Mouse (Mus musculus): ENCODE data around the gene Gm43720. TPM values are rescaled to one million over a fixed set of nuclear protein-coding genes. Genes with fewer than 3 reads are reported as not detected.

Gm43720 gene
- polyA plus RNA-seq, 2 experiments = 0.01 TPM; not detected in 1

DNA sequence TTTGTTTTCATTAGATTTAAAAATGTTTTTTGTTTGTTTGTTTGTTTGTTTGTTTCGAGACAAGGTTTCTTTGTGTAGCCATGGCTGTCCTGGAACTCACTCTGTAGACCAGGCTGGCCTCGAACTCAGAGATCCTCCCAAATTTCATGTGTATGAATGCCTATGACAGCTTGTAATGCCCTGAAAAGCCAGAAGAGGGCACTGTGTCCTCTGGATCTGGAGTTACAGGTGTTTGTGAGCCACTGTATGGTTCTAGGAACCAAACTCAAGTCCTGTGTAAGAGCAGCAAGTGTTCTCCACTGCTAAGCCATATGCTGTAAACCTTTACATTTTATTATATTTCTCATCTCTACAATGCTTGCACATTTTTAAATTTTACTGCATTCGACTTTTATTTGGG is 8.1 kb upstream of the Gm43720 start:
- 53% methylated on average over 3 of the region's 3 CpGs for WGBS (ENCODE audit: insufficient replicate concordance)
- Histone ChIP-seq H3K36me3 (replicated peaks; ENCODE audit: control insufficient read depth, insufficient read depth, low read depth) (no peaks in the 10 kb centered on the region), H3K4me2 (ENCODE audit: low read depth) (no peak overlapping the region), H3K27ac (no peak overlapping the region), H3K27me3 (ENCODE audit: control insufficient read depth, insufficient read depth, low read length) (no peaks in the 10 kb centered on the region), H3K4me3 (ENCODE audit: insufficient read depth in 1 of 2, low read depth in 2 of 2, low read length in 2 of 2) (no peak overlapping the region), H3K4me1 (replicated peaks; ENCODE audit: control insufficient read depth in 2 of 2, insufficient read depth in 2 of 2, low read length in 1 of 2) (no peaks in the 10 kb centered on the region), H3K9me3 (ENCODE audit: control insufficient read depth, low read length) (no peaks in the 10 kb centered on the region), H3K9ac (replicated peaks) (no peak overlapping the region)
- TF ChIP-seq EP300 (IDR thresholded peaks at IDR 0.05; ENCODE audit: low read depth) = no peak
- peak; percentile 64 for TF ChIP-seq CTCF (IDR thresholded peaks at IDR 0.05; ENCODE audit: low read depth)
- DNase-seq (ENCODE audit: low read depth in 3 of 3, low spot score in 3 of 3) (no peak), ATAC-seq (ENCODE audit: insufficient read depth) (no peak)

DNA sequence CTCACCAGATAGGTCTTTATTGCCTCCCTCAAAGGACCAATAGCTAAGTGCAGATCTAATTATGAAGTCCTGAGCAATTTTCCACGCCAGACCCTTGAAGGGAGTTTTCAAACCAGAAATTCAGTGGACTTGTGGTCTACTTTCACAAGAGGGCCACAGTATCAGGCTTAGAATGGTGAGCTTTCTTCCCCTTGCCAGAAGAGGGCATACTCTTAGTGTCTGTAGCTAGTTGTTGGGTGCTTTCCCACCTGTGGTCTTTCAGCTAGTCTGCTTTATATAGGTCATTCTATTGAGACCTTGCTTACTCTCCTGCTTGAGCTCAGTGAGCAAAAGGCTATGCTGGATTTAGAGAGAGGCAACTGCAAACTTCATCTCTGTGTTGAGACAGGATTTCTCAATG is 3.8 kb upstream of the Gm43720 start:
- Histone ChIP-seq H3K4me2 (ENCODE audit: low read depth) (no peak overlapping the region), H3K9me3 (ENCODE audit: control insufficient read depth, low read length) (no peaks in the 10 kb centered on the region), H3K9ac (replicated peaks) (no peak overlapping the region), H3K4me3 (ENCODE audit: insufficient read depth in 1 of 2, low read depth in 2 of 2, low read length in 2 of 2) (no peak overlapping the region), H3K27me3 (ENCODE audit: control insufficient read depth, insufficient read depth, low read length) (no peaks in the 10 kb centered on the region), H3K4me1 (replicated peaks; ENCODE audit: control insufficient read depth in 2 of 2, insufficient read depth in 2 of 2, low read length in 1 of 2) (peaks cover 0 to 5% of the 10 kb centered on the region in 2 experiments; a peak in 3 of 4 replicates), H3K27ac (no peak overlapping the region), H3K36me3 (replicated peaks; ENCODE audit: control insufficient read depth, insufficient read depth, low read depth) (no peaks in the 10 kb centered on the region)
- peak; percentile 25; the same call in 1 of the 2 replicates for TF ChIP-seq CTCF (IDR thresholded peaks at IDR 0.05; ENCODE audit: low read depth)
- no peak for TF ChIP-seq EP300 (IDR thresholded peaks at IDR 0.05; ENCODE audit: low read depth)
- WGBS (ENCODE audit: insufficient replicate concordance) = 37% methylated on average over 1 of the region's 1 CpGs
- ATAC-seq (ENCODE audit: insufficient read depth) (no peak), DNase-seq (ENCODE audit: low read depth in 3 of 3, low spot score in 3 of 3) (no peak)

DNA sequence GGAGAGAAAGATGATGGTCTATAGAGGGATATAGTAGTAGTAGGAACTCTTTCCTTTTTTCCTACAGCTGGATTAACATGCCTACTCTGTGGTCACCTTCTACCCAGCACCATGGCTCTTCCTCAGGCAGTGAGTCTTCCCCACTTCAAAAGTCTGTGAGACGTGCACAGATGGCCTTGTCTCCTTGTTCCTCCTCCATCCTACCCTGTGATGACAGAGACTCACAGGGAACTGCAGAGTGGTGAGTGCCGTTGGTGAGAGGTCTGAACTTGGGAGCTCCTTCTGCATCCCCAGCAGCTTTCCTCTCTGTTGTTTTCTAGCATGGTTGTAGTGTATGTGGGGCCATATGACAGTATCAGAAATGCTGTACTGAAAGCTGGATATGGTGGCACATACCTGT is 2.0 kb upstream of the Gm43720 start:
- Histone ChIP-seq H3K4me2 (ENCODE audit: low read depth) (no peak overlapping the region), H3K4me3 (ENCODE audit: insufficient read depth in 1 of 2, low read depth in 2 of 2, low read length in 2 of 2) (no peak overlapping the region), H3K36me3 (replicated peaks; ENCODE audit: control insufficient read depth, insufficient read depth, low read depth) (no peaks in the 10 kb centered on the region), H3K9ac (replicated peaks) (no peak overlapping the region), H3K4me1 (replicated peaks; ENCODE audit: control insufficient read depth in 2 of 2, insufficient read depth in 2 of 2, low read length in 1 of 2) (peaks cover 0 to 5% of the 10 kb centered on the region in 2 experiments; a peak in 3 of 4 replicates), H3K9me3 (ENCODE audit: control insufficient read depth, low read length) (no peaks in the 10 kb centered on the region), H3K27me3 (ENCODE audit: control insufficient read depth, insufficient read depth, low read length) (no peaks in the 10 kb centered on the region), H3K27ac (no peak overlapping the region)
- no peak for DNase-seq (ENCODE audit: low read depth in 3 of 3, low spot score in 3 of 3)
- 50% methylated on average over 2 of the region's 2 CpGs for WGBS (ENCODE audit: insufficient replicate concordance)
- ATAC-seq (ENCODE audit: insufficient read depth) = no peak
- TF ChIP-seq EP300 (IDR thresholded peaks at IDR 0.05; ENCODE audit: low read depth) = no peak
- TF ChIP-seq CTCF (IDR thresholded peaks at IDR 0.05; ENCODE audit: low read depth) = no peak

DNA sequence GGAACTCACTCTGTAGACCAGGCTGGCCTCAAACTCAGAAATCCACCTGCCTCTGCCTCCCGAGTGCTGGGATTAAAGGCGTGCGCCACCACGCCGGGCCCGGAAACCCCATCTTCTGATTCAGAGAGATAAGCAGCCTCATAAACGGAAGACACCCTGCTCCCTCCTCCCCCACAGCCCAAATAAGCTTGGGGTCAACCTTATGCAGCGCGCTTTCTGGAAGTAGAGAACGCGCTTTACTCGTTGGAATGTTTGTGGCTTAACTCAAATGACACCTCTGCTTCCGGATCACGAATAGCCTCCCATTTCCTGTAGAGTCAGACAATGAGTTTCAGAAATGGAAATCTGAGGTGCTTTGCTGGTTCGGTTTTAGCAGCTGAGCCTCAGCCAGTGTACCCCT is 1.1 kb upstream of the Gm43720 start:
- 59% methylated on average over 15 of the region's 15 CpGs for WGBS (ENCODE audit: insufficient replicate concordance)
- ATAC-seq (ENCODE audit: insufficient read depth) (no peak), DNase-seq (ENCODE audit: low read depth in 3 of 3, low spot score in 3 of 3) (no peak)
- Histone ChIP-seq H3K9me3 (ENCODE audit: control insufficient read depth, low read length) (no peaks in the 10 kb centered on the region), H3K27ac (no peak overlapping the region), H3K4me2 (ENCODE audit: low read depth) (no peak overlapping the region), H3K27me3 (ENCODE audit: control insufficient read depth, insufficient read depth, low read length) (no peaks in the 10 kb centered on the region), H3K36me3 (replicated peaks; ENCODE audit: control insufficient read depth, insufficient read depth, low read depth) (no peaks in the 10 kb centered on the region), H3K4me1 (replicated peaks; ENCODE audit: control insufficient read depth in 2 of 2, insufficient read depth in 2 of 2, low read length in 1 of 2) (peaks cover 0 to 5% of the 10 kb centered on the region in 2 experiments; a peak in 3 of 4 replicates), H3K9ac (replicated peaks) (no peak overlapping the region), H3K4me3 (ENCODE audit: insufficient read depth in 1 of 2, low read depth in 2 of 2, low read length in 2 of 2) (no peak overlapping the region)
- TF ChIP-seq CTCF (IDR thresholded peaks at IDR 0.05; ENCODE audit: low read depth) = no peak
- TF ChIP-seq EP300 (IDR thresholded peaks at IDR 0.05; ENCODE audit: low read depth) = no peak

DNA sequence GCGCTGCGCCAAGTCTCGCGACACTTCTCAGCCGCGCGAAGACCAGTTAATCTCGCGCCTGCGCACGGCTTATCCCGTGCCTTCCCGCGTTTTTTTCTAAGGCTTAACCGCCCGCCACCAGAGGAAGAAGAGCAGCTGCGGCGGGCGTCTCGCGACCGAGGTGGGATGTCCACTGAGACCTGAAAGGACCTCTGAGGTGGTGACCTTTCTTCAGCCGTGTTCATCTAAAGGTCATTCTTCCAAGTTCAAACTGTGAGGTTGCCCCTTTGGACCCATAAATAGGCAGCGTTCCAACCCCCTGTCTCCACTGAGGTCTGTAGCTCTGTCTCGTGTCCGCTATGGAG is 639 bp upstream of the Gm43720 start:
- Histone ChIP-seq H3K27me3 (ENCODE audit: control insufficient read depth, insufficient read depth, low read length) (no peaks in the 10 kb centered on the region), H3K9ac (replicated peaks) (no peak overlapping the region), H3K4me3 (ENCODE audit: insufficient read depth in 1 of 2, low read depth in 2 of 2, low read length in 2 of 2) (no peak overlapping the region; a peak in 1 of 4 replicates), H3K4me2 (ENCODE audit: low read depth) (peak overlapping the region; percentile 80), H3K9me3 (ENCODE audit: control insufficient read depth, low read length) (no peaks in the 10 kb centered on the region), H3K27ac (no peak overlapping the region), H3K36me3 (replicated peaks; ENCODE audit: control insufficient read depth, insufficient read depth, low read depth) (no peaks in the 10 kb centered on the region), H3K4me1 (replicated peaks; ENCODE audit: control insufficient read depth in 2 of 2, insufficient read depth in 2 of 2, low read length in 1 of 2) (peaks cover 0 to 5% of the 10 kb centered on the region in 2 experiments; a peak in 3 of 4 replicates)
- 21% methylated on average over 26 of the region's 26 CpGs for WGBS (ENCODE audit: insufficient replicate concordance)
- TF ChIP-seq EP300 (IDR thresholded peaks at IDR 0.05; ENCODE audit: low read depth) (no peak), CTCF (IDR thresholded peaks at IDR 0.05; ENCODE audit: low read depth) (no peak)
- ATAC-seq (ENCODE audit: insufficient read depth) (no peak), DNase-seq (ENCODE audit: low read depth in 3 of 3, low spot score in 3 of 3) (no peak)
